Mouse (Mus musculus) right cerebral cortex, postnatal 14 days (tissue): ENCODE data around the gene Tomm20l.
"Not testable (repeated sequence)": the region's sequence is repeated elsewhere in the genome, so short reads cannot be mapped to it uniquely, and the experiment has no call there.

Experiments
- DNase-seq: peaks from one replicate; pipeline ENCODE4 v3.0.0; 2022

Tomm20l gene

DNA sequence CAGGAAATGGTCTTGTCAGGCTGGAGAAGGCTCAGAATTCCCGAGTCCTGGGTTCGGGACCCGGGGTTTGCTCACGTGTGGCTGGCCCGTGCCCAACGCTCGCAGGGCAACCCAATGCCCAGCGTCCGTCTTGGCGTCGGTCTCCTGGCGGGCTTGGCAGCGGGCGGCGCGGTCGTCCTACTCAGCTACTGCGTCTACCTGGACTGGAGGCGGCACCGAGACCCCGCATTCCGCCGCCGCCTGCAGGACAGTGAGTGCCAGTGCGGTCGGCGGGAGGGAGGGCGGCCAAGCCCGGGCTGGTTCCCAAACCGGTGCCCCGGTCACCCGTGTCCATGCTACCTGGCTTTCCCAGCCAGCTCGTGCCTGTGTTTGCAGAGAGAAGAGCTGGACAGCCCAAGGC lies at the start of gene Tomm20l:
Gene Tomm20l, plus strand, starts transcription at position 98 of the 400 bp plus-strand sequence.
- DNase-seq, result no peak

- DNase-seq, result no peak
These were observed 41.4 kb upstream of the Tomm20l start for GRCm38 (mm10) chr12:71069846-71070245.

DNA sequence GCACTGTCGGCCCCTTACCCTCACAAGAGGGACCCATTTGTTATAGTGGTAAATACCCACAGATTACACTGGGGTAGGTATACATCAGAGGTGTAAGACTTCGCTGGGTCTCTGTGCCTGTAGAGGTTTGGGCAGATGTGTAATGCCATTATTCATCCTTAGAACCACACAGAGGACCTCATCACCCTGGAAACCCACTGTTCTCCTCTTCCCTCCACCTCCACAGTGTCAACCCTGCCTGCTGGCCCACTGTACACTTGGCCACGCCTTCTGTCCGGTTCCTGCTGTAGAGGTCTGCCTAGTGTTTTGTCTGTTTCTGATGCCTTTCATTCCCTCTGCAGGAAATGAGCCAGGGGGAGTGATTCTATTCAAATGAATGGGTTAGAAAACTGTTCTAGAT lies 39.2 kb upstream of the Tomm20l start:
- no peak for DNase-seq

DNA sequence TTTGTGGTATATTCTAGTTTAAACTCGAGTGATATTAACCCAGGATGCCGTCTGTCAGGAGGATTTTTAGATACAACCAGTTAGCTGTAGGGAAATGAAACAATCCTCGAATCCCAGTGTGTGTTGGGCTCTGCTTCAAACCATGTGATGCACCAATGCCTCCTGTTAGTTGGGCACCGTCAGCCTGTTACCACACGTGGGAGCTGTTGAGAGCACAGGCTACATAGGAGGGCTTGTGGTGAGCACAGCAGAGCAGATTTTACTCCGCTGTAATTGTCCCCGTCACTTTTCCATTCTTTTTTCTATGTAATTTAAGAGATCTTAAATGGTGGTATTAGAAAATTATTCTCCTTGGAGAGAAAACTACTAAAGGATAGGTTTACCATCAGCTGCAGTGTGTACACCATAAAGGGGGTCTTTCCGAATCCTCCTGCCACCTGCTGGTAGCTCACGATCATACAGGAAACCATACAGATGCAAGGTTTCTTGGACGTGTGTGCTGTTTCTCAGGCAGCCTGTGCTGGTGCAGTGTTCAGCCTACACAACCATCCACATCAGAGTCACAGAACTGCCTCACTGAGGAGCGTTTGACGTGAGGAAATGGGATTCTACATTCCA lies 38.0 kb upstream of the Tomm20l start:
- peak; percentile 18 for DNase-seq

- DNase-seq, result no peak
These were observed 24.9 kb upstream of the Tomm20l start for GRCm38 (mm10) chr12:71086331-71086730.

DNA sequence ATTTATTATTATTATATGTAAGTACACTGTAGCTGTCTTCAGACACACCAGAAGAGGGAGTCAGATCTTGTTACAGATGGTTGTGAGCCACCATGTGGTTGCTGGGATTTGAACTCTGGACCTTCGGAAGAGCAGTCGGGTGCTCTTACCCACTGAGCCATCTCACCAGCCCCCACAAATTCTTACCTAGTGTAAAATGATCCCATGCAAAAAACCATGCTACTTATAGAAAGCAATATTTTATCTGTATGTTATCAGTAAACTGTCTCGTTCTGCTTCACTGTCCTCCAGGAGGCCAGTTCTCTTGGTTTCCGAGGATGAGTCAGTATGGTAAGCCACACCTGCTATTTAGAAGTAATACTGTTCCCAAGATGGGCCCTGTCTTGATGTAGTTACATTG lies 7.0 kb upstream of the Tomm20l start:
- not testable (repeated sequence) for DNase-seq

GRCm38 (mm10) chr12:71107216-71107771 lies 3.9 kb upstream of the Tomm20l start:
- DNase-seq, result no peak

DNA sequence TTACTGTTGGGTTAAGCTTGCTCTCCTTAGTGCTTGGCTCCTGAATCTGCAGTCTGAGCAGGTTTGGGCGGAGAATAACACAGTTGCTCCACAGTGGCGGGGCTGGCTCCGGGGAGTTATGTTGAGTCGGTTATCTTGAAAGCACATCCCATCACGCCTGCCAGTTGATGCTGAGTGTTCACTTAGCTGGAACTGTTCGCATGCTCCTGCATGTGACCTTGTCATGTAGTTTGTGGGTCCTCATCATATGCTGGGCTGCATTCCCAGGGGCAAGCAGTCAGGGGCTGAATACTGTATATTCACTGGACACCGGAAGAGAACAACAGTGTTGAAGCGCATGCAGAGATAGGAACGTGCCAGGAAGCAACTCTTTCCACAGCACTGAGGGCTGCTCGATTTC lies 1.8 kb downstream of the Tomm20l start:
- DNase-seq, result no peak

DNA sequence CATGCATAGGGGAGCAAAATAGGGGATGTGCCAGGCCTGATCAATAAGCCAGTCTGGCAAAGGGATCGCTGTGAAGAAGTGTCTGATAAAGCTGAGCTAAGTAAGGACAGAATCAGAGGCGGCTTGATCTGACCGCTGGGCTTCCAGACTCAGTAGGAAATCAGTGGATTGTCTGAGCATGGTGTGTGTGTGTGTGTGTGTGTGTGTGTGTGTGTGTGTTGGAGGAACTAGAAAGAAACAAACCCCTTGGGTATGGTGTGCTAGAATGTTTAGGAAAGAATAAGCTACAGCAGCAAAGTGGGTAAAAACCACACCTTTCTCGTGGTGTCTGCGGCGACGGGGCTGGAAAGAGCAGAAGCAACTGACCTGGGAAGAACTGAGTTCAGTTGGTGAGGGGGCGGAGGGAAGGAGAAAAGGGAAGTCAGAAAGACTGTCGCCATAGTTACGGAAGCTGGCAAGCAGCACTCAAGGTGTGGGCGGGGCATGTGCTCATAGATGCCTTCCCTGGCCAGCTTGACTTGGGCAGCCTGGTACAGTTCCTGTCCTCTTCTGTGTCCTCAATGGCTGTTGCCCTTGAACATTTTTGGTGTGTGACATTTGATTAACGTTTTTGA lies 2.6 kb downstream of the Tomm20l start:
- DNase-seq, result peak; percentile 61

DNA sequence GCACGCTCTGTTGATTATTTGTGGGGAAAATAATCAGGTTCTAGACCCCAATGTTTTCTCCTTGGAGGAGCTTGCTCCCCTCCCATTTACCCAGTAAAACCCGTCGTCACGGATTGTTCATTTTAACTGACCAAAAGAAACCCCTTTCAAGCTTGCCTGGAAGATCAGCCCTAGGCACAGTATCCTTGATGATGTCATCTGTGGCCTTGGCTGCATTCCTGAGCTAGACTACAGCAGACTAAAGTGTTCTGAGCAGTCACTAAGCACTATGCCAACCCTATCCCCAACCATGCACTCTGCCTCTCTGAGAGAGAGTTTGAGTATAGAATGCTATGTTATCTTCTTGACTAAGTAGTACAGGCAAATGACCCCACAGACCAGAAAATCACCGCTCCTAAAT lies 5.2 kb downstream of the Tomm20l start:
- no peak for DNase-seq

DNA sequence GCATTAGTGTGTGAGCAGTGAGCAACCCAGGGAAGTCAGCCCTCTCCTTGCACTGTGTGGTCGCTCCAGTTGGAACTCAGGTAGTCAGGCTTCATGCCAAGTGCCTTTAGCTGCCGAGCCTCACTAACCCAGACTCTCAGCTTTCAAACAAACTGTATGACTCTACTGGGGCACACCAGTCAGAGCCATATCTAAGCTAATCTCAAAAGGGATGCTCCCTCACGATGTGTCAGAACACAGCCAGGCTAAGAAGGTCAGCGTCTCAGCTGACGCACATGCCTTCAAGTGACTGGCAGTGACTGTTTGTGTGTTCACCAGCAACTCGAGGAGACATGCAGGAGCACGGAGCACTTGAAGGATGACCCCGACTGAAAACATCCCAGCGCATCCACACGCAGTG lies 11.5 kb downstream of the Tomm20l start:
- no peak for DNase-seq

DNA sequence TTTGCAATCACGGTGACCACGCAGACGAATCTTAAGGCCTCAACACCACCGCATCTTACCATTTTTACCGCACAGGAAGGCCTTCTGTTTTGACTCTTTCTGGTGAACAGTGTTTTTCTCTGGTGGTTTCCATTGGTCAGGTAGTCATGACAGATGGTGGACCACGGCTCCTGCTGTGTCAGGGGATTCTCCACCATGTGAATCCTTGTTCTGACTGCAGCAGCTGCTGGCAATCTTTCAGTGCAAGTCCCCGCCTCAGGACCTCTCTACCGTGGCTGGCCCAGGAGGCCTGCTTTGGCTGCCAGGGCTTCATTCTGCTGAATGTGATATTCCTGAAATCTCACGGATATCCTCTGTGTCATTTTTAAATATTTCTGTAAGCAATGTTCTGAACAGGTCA lies 12.1 kb downstream of the Tomm20l start:
- DNase-seq, result no peak

- no peak for DNase-seq
These were observed 24.4 kb downstream of the Tomm20l start for GRCm38 (mm10) chr12:71135581-71135980.

GRCm38 (mm10) chr12:71136130-71136973 lies 25.1 kb downstream of the Tomm20l start, which contains the start of the genes Timm9 and 2700049A03Rik:
TSS of gene Timm9 (minus strand) at chr12:71136684.
TSS of gene 2700049A03Rik (plus strand) at chr12:71136848.
- DNase-seq, result peak; percentile 69

- DNase-seq, result peak; percentile 83
These were observed 25.8 kb downstream of the Tomm20l start for GRCm38 (mm10) chr12:71136974-71137491.

DNA sequence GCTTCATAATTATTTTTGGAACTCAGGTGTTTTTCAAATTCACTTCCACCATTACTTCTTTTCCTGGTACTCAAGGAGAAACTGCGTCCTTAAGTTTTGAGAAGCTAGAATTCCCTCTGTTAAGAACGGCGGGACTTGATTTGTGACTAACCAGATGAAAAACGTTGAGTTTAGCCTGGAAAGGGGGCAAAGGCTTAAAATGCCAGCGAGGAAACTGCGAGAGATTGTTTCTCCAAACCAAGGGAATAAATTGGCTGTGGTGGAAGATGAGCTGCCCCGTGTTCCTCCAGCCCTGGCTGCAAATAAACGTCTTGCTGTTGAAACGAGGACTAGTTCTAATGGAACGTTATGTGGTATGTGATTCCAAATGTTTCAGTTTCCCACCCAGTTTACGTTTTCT lies 26.5 kb downstream of the Tomm20l start:
- no peak for DNase-seq

DNA sequence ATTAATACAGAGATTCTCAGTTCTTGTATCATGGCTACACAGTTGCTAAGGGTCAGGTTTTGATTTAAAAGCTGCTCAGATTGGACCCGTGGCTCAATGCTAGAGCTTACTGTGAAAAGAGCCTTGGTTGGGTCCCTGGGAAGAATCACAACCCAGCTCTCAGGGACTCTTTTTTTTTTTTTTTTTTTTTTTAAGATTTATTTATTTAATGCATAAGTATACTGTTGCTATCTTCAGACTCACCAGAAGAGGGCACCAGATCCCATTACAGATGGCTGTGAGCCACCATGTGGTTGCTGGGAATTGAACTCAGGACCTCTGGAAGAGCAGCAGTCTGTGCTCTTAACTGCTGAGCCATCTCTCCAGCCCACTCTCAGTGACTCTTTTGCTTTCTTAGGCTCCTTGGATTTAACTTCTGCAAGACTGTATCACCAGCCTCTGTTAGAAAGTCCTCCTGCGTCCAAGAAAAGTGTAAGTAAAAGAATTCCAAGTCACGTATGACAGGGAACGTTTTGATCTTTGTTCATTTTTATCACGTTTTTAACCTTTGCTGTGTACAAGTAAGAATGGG lies 28.1 kb downstream of the Tomm20l start:
- DNase-seq, result no peak

- DNase-seq, result no peak
These were observed 30.0 kb downstream of the Tomm20l start for GRCm38 (mm10) chr12:71141189-71141588.

- peak; percentile 46 for DNase-seq
These were observed 36.4 kb downstream of the Tomm20l start for GRCm38 (mm10) chr12:71147641-71148040.

DNA sequence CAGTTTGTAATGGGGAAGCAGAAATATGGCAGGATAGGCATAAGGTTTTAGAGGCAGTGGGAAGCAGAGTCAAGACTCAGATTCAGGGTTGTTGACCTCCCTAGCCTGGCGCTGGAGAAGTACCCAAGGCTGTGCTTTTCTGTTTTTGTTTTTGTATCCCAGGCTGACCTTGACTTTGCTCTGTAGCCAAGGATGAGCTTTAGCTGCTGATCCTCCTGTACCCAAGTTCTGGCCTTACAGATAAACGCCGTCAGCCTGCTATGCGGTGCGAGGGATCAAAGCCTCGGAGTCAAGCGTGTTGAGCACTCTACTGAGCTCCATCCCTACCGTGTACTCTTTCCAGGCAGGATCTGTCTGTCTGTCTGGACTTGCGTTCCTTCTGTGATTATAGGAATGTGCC lies 37.6 kb downstream of the Tomm20l start:
- no peak for DNase-seq

- no peak for DNase-seq
These were observed 38.2 kb downstream of the Tomm20l start for GRCm38 (mm10) chr12:71149456-71149855.

DNA sequence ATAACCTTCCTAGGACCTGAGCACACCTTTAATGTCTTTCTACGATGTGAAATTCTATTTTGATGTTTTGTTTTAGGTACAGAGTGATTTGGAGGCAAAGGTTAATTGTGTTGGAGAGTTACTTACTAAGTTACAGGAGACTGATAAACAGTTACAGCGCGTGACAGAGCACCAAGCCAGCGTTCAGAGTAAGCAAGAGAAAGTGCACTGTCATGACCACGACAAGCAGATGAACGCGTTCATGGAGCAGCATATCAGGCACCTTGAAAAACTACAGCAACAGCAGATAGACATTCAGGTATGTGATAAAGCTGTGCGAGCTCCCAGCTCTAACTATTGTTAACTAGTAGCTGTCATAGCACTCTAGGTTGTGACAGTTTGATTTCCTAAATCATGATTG lies 38.9 kb downstream of the Tomm20l start:
- DNase-seq, result no peak

GRCm38 (mm10) chr12:71154979-71155378 lies 43.8 kb downstream of the Tomm20l start:
- DNase-seq, result no peak
